Mouse (Mus musculus): ENCODE data around the gene Lnx2. TPM values are rescaled to one million over a fixed set of nuclear protein-coding genes. Genes with fewer than 3 reads are reported as not detected.

Gene Lnx2
- 17.3 TPM for polyA plus RNA-seq (2014; fragmentation: Illumina TruSeq; extraction: RNeasy Lipid Tissue Mini Kit (QIAGEN cat#74804); ENCODE audit: low read depth, low replicate concordance)

DNA sequence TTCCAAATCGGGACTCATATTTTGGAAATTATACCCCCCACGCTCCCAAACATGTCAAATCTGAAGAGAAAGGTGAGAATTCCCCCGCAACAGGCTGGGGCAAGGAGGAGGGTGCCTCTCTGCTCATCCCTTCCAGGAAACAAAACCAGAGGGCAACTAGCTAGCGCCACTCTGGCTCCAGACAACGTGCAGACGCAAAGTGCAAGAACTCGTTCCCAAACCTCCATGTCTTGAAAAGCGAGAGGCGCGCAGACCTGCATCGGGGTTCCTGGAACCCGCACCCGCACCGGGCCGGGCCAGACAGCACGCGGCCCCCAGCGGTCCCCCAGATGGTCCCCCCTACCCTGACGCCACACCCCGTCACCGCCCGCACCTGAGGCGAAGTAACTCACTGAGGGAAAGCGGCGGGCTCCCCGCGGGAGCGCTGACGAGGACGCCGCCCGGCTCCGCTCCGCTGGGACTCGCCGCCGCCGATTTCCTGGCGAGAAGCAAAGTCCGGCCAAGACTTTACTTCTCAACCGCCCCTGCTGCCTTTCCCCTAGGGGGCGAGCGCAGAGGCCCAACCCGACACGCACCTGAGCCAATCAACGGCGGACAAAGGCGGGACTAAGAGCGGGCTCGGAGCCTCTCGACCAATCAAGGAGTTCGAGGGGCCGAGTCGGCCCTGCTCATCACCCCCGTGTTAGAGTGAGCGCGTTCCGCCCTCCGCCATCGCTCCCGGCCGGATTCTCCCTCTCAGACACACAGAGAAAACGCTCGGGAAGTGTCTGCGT lies at the start of gene Lnx2:
Gene Lnx2, minus strand, starts transcription at position 561 of the 773 bp plus-strand sequence.

GRCm38 (mm10) chr5:147076799-147077165 lies 396 bp upstream of the Lnx2 start, which contains the start of gene Polr1d:
Gene Polr1d, plus strand, starts transcription at chr5:147077050.

Other genes with a start within 250 kb of the Lnx2 start
- 251 TPM for gene Rpl21, start 243.7 kb downstream of the Lnx2 start, polyA plus RNA-seq (2014; fragmentation: Illumina TruSeq; extraction: RNeasy Lipid Tissue Mini Kit (QIAGEN cat#74804); ENCODE audit: low read depth, low replicate concordance)
- gene Rasl11a, start 231.5 kb downstream of the Lnx2 start, polyA plus RNA-seq (2014; fragmentation: Illumina TruSeq; extraction: RNeasy Lipid Tissue Mini Kit (QIAGEN cat#74804); ENCODE audit: low read depth, low replicate concordance): 1.5 TPM
- 23.6 TPM for gene Gtf3a, start 127.9 kb downstream of the Lnx2 start, polyA plus RNA-seq (2014; fragmentation: Illumina TruSeq; extraction: RNeasy Lipid Tissue Mini Kit (QIAGEN cat#74804); ENCODE audit: low read depth, low replicate concordance)
- gene Mtif3, start 112.8 kb downstream of the Lnx2 start, polyA plus RNA-seq (2014; fragmentation: Illumina TruSeq; extraction: RNeasy Lipid Tissue Mini Kit (QIAGEN cat#74804); ENCODE audit: low read depth, low replicate concordance): 31.9 TPM
- gene Polr1d, start 464 bp upstream of the Lnx2 start, polyA plus RNA-seq (2014; fragmentation: Illumina TruSeq; extraction: RNeasy Lipid Tissue Mini Kit (QIAGEN cat#74804); ENCODE audit: low read depth, low replicate concordance): 97.0 TPM
- not detected for gene Gsx1, start 112.1 kb upstream of the Lnx2 start, polyA plus RNA-seq (2014; fragmentation: Illumina TruSeq; extraction: RNeasy Lipid Tissue Mini Kit (QIAGEN cat#74804); ENCODE audit: low read depth, low replicate concordance)
- gene Pdx1, start 193.4 kb upstream of the Lnx2 start, polyA plus RNA-seq (2014; fragmentation: Illumina TruSeq; extraction: RNeasy Lipid Tissue Mini Kit (QIAGEN cat#74804); ENCODE audit: low read depth, low replicate concordance): not detected
- gene Cdx2, start 230.7 kb upstream of the Lnx2 start, polyA plus RNA-seq (2014; fragmentation: Illumina TruSeq; extraction: RNeasy Lipid Tissue Mini Kit (QIAGEN cat#74804); ENCODE audit: low read depth, low replicate concordance): not detected
- gene Urad, start 245.9 kb upstream of the Lnx2 start, polyA plus RNA-seq (2014; fragmentation: Illumina TruSeq; extraction: RNeasy Lipid Tissue Mini Kit (QIAGEN cat#74804); ENCODE audit: low read depth, low replicate concordance): not detected

All from adrenal gland, adult 10 weeks (tissue).